Mouse (Mus musculus): ENCODE measurements at regions not wholly inside any gene's neighbourhood (a gene's known extent, or its start where the extent isn't known, plus 50 kb on each side); places are given as distances from the start of the nearest gene placed in this dataset.

- TF ChIP-seq CTCF (IDR thresholded peaks at IDR 0.05; ENCODE audit: insufficient read depth, low read length) = no peak
- no peak for TF ChIP-seq POLR2A (IDR thresholded peaks at IDR 0.05; ENCODE audit: borderline replicate concordance, extremely low read depth, low read depth, low read length)
Measured at GRCm38 (mm10) chr13:35171562-35172254, 144.8 kb upstream of the Eci2 start.

All from lung, adult 2 months (tissue).